Mouse (Mus musculus): ENCODE measurements around the gene Timp2.

Timp2 gene

GRCm38 (mm10) chr11:118289037-118289511 lies 66.5 kb downstream of the Timp2 start:
- DNase-seq, result peak; percentile 34

- no peak for DNase-seq
Observed at GRCm38 (mm10) chr11:118287573-118287972, 68.0 kb downstream of the Timp2 start.

GRCm38 (mm10) chr11:118286434-118286833 lies 69.1 kb downstream of the Timp2 start:
- no peak for DNase-seq

DNA sequence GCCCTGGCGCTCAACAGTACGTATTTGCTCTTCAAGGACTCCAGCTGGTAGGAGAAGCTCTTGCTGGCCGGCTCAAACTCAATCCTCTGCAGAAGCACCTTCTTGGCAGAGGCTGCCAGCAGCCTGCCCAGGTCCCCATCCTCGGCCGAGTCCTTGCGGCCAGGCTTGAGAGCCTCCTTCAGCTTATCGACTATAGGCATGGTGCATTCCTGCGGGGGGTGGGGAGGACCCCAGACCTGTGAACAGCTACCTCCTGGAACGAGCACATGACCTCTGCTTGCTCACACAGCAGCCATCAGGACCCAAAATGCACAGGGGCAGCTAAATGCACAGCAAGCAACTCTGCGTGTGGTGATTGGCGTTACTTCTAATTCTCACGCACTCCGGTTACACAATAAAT lies 69.7 kb downstream of the Timp2 start:
- no peak for DNase-seq

DNA sequence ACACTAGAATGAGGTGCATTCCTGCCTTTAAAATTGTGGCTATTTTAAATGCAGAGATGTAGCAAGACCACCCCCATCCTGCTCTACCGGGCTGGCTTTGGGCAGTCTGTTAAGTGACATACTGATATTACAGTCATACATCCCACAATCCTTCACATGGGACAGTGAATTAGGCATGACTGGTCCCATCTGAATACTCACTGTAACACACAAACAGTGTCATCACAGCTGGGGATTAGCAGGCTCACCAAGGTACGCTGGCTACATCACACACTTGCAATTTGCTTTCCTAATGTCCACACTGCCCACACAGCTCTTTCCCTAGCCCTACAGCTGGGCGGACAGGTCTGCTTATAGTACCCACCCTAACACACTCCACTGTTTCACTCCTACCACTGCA lies 75.3 kb downstream of the Timp2 start:
- DNase-seq, result no peak

GRCm38 (mm10) chr11:118276328-118276727 lies 79.2 kb downstream of the Timp2 start:
- no peak for DNase-seq

- no peak for DNase-seq
Observed at GRCm38 (mm10) chr11:118275092-118275491, 80.4 kb downstream of the Timp2 start.

GRCm38 (mm10) chr11:118269827-118270226 lies 85.7 kb downstream of the Timp2 start:
- DNase-seq, result no peak

GRCm38 (mm10) chr11:118266666-118267046 lies 88.9 kb downstream of the Timp2 start:
- DNase-seq, result no peak

- DNase-seq, result no peak
Observed at GRCm38 (mm10) chr11:118266044-118266665, 89.4 kb downstream of the Timp2 start.

DNA sequence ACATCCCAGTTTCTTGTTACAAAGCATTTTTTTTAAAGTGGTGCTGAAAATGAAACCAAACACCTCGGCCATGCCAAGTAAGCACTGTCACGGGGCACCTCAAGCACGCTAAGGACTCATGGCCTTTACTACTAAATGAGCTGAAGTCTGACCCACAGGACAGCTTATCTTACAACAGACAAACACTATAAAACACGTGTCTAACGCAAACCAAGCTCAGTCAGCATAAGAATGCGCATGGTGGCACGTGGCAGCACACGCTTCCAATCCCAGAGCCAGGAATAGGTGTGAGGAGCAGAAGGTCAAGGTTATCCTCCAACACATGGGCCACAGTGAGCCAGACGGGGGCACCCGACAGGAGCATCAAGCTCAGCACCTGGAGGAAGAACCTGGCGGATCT lies 89.9 kb downstream of the Timp2 start:
- no peak for DNase-seq

DNA sequence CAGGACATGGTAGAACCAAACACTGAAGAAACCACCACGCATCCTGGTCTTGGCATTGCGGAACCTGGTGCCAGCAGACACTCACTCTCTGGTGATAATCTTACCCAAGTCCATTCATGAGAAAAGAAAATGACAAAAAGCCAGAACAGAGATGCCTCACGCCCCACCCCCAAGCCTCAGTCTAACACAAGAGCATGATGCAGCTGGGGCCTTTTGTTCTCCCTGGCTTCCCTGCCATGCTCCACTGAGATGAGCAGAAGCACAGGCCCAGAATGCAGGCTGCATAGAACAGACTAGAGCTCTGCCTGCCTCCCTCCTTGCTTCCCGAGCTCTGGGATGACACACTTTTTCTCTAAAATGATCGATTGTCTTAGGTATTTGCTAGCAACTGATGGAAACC lies 92.4 kb downstream of the Timp2 start:
- no peak for DNase-seq

DNA sequence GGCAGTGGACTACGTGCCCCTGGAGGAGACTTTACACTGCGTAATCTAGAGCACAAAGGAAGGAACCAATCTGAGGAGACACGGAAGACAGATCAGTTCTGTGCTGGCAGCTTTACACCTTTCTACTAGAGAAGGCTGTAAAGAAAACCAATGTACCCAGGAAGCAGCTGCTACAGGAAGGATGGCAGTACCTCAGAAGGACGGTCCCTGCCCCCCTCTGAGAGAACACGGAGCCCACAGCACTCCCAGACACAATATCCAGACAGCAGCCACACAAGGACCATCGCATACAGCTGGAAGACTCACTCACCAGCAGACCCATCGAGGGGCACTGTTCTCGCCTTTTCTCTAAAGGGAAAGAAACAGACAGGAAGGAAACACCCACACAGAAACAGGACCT lies 95.5 kb downstream of the Timp2 start:
- DNase-seq, result no peak

GRCm38 (mm10) chr11:118259580-118259979 lies 96.0 kb downstream of the Timp2 start:
- no peak for DNase-seq

GRCm38 (mm10) chr11:118256371-118256770 lies 99.2 kb downstream of the Timp2 start:
- DNase-seq, result no peak

DNA sequence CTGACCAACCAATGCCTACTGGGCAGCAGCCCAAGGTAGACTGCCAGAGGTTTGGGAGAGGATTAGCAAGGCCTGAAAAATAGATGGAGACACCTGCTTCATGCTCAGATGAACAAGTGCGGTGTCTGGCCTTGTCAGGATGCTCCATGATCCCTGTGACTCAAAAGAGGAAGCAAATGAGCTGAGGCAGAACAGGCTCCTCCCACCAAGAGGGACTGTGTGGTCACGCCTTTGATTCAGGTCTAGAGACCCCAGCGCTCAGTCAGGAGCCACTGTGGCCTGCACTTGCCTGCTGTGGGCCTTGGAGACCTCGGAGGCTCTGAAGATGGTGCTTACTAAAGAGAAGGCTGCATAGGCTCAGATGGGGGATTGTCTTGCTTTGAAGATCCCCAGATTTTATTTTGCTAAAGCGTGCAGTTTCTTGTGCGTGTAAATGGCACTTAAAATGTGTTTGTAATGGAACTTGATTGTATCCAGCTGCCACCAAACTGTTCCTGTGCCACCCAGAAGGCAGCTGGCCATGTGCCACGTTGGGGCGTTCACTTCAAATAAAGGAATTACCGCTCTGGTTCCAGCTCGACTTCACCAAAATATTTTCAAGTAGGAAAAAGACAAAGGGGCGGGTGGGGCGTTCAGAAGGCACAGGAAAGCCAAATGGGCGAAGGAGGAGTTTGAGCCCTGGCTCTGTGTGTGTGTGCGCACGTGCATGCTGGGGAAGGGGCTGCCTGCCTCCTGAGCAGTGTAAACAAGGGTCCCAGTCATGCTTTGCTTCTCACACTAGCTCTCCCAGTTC lies 101.2 kb downstream of the Timp2 start:
- peak; percentile 87 for DNase-seq

DNA sequence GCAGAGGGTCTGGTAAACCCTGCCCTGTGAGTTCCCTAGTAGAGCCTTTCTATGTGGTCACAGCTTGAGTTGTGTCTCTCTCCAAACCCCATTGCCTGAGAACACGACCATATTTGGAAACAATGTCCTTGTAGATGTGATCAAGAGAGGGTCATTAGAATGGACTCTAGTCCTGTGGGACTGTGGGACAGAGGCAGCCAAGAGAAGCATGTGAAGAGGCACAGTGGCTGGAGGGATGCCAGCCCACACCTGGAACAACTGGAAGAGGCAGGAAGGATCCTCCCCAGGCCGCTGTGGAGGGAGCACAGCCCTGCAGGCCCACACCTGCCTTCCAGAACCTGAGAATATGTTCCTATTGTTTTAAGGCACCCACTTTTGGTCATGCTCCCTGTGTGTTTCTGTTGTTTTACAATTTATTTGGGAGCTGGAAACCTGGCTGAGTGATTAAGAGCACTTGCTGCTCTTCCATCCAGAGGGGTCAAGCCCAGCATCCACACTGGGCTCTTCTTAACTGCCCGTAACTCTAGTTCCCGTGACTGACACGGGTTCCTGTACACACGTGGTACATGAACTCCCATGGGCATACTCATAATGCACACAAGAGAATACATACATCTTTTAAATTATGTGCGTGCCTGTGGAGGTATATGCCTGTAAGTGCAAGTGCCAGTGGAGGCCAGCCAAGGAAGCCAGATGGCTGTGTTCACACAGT lies 101.9 kb downstream of the Timp2 start:
- DNase-seq, result no peak
